Mouse (Mus musculus) heart, adult 8-10 months (tissue): ENCODE measurements around the gene Ddx54. TPM values are rescaled to one million over a fixed set of nuclear protein-coding genes. Genes with fewer than 3 reads are reported as not detected.

ENCODE experiments used
- DNase-seq: peaks from one replicate; pipeline ENCODE4 v3.0.0; 2022; ENCODE audit warnings: low spot score
- total RNA-seq, 4 experiments: library from RNA; stranded (reverse); gene quantifications; 2 replicates each; pipeline ENCODE4 v1.2.4; 2022

Gene Ddx54
- total RNA-seq = 10 to 100 TPM; 21.0 to 24.7 (median 23.0) TPM

GRCm38 (mm10) chr5:120612442-120612821, at the start of gene Ddx54, which contains the start of gene Rita1:
Gene Ddx54, plus strand, starts transcription at chr5:120612739.
Gene Rita1, minus strand, starts transcription at chr5:120612589.
- peak; percentile 96 for DNase-seq

- DNase-seq = peak; percentile 79
Observed at GRCm38 (mm10) chr5:120562956-120563913, 49.3 kb upstream of the Ddx54 start.

GRCm38 (mm10) chr5:120563914-120564311, 48.6 kb upstream of the Ddx54 start:
- DNase-seq = no peak

GRCm38 (mm10) chr5:120565171-120565905, 47.2 kb upstream of the Ddx54 start:
- no peak for DNase-seq

- DNase-seq = peak; percentile 40
Observed at GRCm38 (mm10) chr5:120566101-120566500, 46.4 kb upstream of the Ddx54 start.

GRCm38 (mm10) chr5:120566681-120567252, 45.8 kb upstream of the Ddx54 start:
- DNase-seq = peak; percentile 47

- peak; percentile 63 for DNase-seq
Observed at GRCm38 (mm10) chr5:120567253-120567701, 45.3 kb upstream of the Ddx54 start.

- DNase-seq = no peak
Observed at GRCm38 (mm10) chr5:120567761-120568211, 44.8 kb upstream of the Ddx54 start.

GRCm38 (mm10) chr5:120568336-120568768, 44.2 kb upstream of the Ddx54 start:
- no peak for DNase-seq

- DNase-seq = no peak
Observed at GRCm38 (mm10) chr5:120568964-120569363, 43.6 kb upstream of the Ddx54 start.

GRCm38 (mm10) chr5:120569791-120570190, 42.7 kb upstream of the Ddx54 start:
- no peak for DNase-seq

- no peak for DNase-seq
Observed at GRCm38 (mm10) chr5:120570289-120570897, 42.1 kb upstream of the Ddx54 start.

- DNase-seq = no peak
Observed at GRCm38 (mm10) chr5:120571056-120571740, 41.3 kb upstream of the Ddx54 start.

GRCm38 (mm10) chr5:120574469-120575063, 38.0 kb upstream of the Ddx54 start:
- DNase-seq = no peak

- no peak for DNase-seq
Observed at GRCm38 (mm10) chr5:120576781-120577301, 35.7 kb upstream of the Ddx54 start.

- no peak for DNase-seq
Observed at GRCm38 (mm10) chr5:120577935-120578441, 34.6 kb upstream of the Ddx54 start.

- DNase-seq = peak; percentile 72
Observed at GRCm38 (mm10) chr5:120578504-120579081, 33.9 kb upstream of the Ddx54 start.

- DNase-seq = peak; percentile 68
Observed at GRCm38 (mm10) chr5:120579211-120579897, 33.2 kb upstream of the Ddx54 start.
